Mouse (Mus musculus) layer of hippocampus, adult 8-10 months (tissue): Measurements from ENCODE around the gene Hpd. TPM values are rescaled to one million over a fixed set of nuclear protein-coding genes. Genes with fewer than 3 reads are reported as not detected.

Experiments used
- DNase-seq, 2 experiments: peaks; one replicate each; pipeline ENCODE4 v3.0.0; 2022; ENCODE audit warnings: low spot score in 2 of 2
- total RNA-seq, 4 experiments: library from RNA; stranded (reverse); gene quantifications; 2 replicates each; pipeline ENCODE4 v1.2.4; 2022

Gene Hpd
- total RNA-seq, 4 experiments from 2014 or later = not detected

- DNase-seq = peak in 1 of 2 experiments; percentile 74
Measured at GRCm38 (mm10) chr5:123135471-123136360, 46.8 kb downstream of the Hpd start.

- DNase-seq = no peak
Measured at GRCm38 (mm10) chr5:123134875-123135382, 47.6 kb downstream of the Hpd start.

GRCm38 (mm10) chr5:123134186-123134874 is 48.2 kb downstream of the Hpd start:
- no peak for DNase-seq

GRCm38 (mm10) chr5:123133784-123134143 is 48.8 kb downstream of the Hpd start:
- DNase-seq = peak in 1 of 2 experiments; percentile 51

GRCm38 (mm10) chr5:123133083-123133783 is 49.3 kb downstream of the Hpd start:
- DNase-seq = peak; percentile 83 to 87

- DNase-seq = peak; percentile 88 to 90
Measured at GRCm38 (mm10) chr5:123132308-123133071, 50.0 kb downstream of the Hpd start, which contains the start of gene Rhof. TSS of gene Rhof (minus strand) at chr5:123132692.

- DNase-seq = no peak
Measured at GRCm38 (mm10) chr5:123130814-123131148, 51.7 kb downstream of the Hpd start.

- DNase-seq = no peak
Measured at GRCm38 (mm10) chr5:123130030-123130813, 52.3 kb downstream of the Hpd start.

- DNase-seq = no peak
Measured at GRCm38 (mm10) chr5:123129170-123129757, 53.3 kb downstream of the Hpd start.

GRCm38 (mm10) chr5:123128426-123129169 is 53.9 kb downstream of the Hpd start:
- no peak for DNase-seq

GRCm38 (mm10) chr5:123127031-123127430 is 55.5 kb downstream of the Hpd start:
- DNase-seq = no peak

GRCm38 (mm10) chr5:123125638-123126406 is 56.7 kb downstream of the Hpd start:
- no peak for DNase-seq

GRCm38 (mm10) chr5:123125105-123125504 is 57.4 kb downstream of the Hpd start:
- no peak for DNase-seq

GRCm38 (mm10) chr5:123122181-123122580 is 60.3 kb downstream of the Hpd start:
- DNase-seq = no peak
